Mouse (Mus musculus) embryo, embryonic 11 days (tissue): ENCODE results near the gene Glipr1.

Experiments used
- DNase-seq: peaks from one replicate; pipeline ENCODE4 v3.0.0-alpha.2; 2015

Gene Glipr1

DNA sequence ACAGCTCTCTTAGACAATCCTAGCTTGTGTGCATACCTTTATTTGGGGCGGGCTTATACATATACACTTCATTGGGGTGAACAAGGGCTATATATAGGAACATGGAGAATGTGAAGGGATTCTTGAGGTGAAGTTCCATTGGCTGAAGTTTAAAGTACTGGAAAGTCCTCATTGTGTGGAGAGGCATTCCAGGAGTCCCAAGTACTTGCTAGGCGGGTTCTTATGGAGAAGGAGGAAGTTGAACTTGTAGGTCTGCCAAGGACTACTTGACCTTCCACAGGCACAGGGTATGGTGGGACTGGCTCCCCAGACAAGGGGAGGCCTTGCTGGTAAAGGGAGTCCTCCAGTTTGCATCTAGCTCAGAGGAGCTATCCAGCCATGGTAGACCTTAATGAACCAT, 43.1 kb downstream of the Glipr1 start:
- DNase-seq = no peak

GRCm38 (mm10) chr10:111958046-111958421, 44.4 kb downstream of the Glipr1 start:
- DNase-seq = no peak

- peak; percentile 81 for DNase-seq
These were observed 45.0 kb downstream of the Glipr1 start for GRCm38 (mm10) chr10:111957271-111958045.

GRCm38 (mm10) chr10:111955836-111956235, 46.6 kb downstream of the Glipr1 start:
- no peak for DNase-seq

- no peak for DNase-seq
These were observed 53.4 kb downstream of the Glipr1 start for GRCm38 (mm10) chr10:111949008-111949407.

DNA sequence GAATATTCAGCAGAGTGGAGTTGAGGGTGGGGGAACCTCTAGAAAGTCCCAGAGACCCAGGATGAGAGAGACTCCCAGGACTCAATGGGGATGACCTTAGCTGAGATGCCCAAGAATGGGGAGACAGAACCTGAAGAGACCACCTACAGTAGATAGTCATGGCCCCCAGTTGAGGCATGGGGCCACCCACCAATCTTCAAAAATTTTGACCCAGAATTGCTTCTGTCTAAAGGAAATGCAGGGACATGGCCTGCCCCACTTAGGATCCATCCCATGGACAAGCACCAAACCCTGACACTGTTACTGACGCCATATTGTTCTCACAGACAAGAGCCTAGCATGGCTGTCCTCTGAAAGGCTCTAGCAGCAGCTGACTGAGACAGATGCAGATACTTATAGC, 54.4 kb downstream of the Glipr1 start:
- DNase-seq = no peak

- no peak for DNase-seq
These were observed 56.9 kb downstream of the Glipr1 start for GRCm38 (mm10) chr10:111945563-111945962.

DNA sequence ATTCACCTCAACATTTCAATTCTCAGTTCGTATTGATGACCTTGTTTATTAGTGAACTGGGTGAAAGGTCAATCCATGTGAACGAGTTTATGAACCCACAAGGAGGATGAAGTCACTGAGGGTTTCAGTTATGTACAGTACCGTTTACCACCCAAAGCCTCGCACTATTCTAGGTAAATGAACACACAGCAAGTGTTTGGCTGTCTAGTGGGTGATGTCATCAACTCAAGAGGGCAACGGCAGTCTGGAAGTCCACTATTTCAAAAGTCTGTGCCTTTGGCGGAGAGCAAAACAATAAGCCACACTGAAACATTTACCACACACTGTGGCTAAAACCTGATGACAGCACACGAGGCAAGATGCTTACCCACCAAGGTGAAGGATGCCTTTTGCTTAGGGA, 59.4 kb downstream of the Glipr1 start:
- no peak for DNase-seq

GRCm38 (mm10) chr10:111937146-111937534, 65.3 kb downstream of the Glipr1 start:
- DNase-seq = no peak

DNA sequence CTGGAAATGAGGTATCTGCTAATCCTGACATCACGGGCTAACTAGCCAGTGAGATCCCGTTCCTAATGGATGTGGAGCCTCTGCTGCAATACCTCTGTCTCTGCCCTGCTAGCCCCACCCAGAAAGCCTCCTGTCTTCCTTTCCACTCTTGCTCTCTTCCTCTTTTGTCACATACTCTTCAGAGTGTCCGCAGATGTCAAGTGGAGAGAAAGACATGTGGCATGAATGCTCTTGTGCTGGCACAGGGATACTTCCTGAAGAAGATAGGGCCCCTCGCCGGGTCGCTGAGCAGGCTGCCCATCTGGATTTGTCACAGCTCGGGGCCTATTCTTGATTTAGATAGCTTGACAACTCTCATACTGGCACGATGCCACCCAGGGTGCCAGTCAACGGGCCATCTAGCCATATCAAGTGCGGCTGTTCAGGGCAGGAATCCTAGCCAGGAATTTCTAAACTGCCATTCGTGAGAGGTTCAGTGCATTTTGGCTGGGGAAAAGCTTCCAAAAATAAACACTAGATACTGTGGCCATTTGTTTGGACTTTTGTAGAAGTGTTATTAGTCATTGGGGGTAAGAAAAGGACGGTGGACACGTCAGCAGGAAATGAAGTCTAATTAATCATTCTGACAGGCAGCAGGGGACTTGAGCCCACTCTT, 65.8 kb downstream of the Glipr1 start:
- no peak for DNase-seq

- no peak for DNase-seq
These were observed 66.4 kb downstream of the Glipr1 start for GRCm38 (mm10) chr10:111936021-111936420.
